Mouse (Mus musculus) Patski (cell line): ENCODE measurements around the gene Lilrb4a. TPM values are rescaled to one million over a fixed set of nuclear protein-coding genes. Genes with fewer than 3 reads are reported as not detected.
A peak's percentile ranks its signal among the peaks of the same experiment; 100 is the strongest.
"Not testable (repeated sequence)": the region's sequence is repeated elsewhere in the genome, so short reads cannot be mapped to it uniquely, and the experiment has no call there.

Source experiments
- ATAC-seq: fragments of 100-300 bp; one replicate; pipeline ENCODE4 v1.8.0; 2021
- CTCF ChIA-PET: fragments of 350-600 bp; sonication (Branson Sonifier 250); formaldehyde crosslinking; loops from one replicate; lab custom pipeline; 2022; ENCODE audit warnings: inconsistent platforms; lab: Charles Lee
- POLR2A ChIA-PET: fragments of 350-600 bp; sonication (Branson Sonifier 250); formaldehyde crosslinking; loops from one replicate; lab custom pipeline; 2022; ENCODE audit warnings: antibody characterized with exemption, inconsistent platforms; lab: Charles Lee
- DNase-seq: peaks from one replicate; pipeline ENCODE4 v3.0.0-alpha.2; 2011; ENCODE audit warnings: low read depth, low spot score
- H3K27me3 ChIP-seq: fragments of 371-371 bp; one replicate; pipeline ENCODE4 v1.5.1; 2021
- CTCF ChIP-seq: fragments of 100-300 bp; IDR thresholded peaks from one replicate; pipeline ENCODE4 v1.5.1; 2021
- in situ Hi-C: fragments of 300-500 bp; cut with MboI; formaldehyde crosslinking; loops from 3 replicates; pipeline ENCODE4 v1.11.1; 2018; ENCODE audit warnings: low pct_unique_long_range_greater_than_20kb, mixed read lengths
- polyA plus RNA-seq: library from polyadenylated mRNA; unstranded; gene quantifications from one replicate; pipeline ENCODE4 v1.2.3, GENCODE M21; 2021

Lilrb4a gene
- not detected for polyA plus RNA-seq

DNA sequence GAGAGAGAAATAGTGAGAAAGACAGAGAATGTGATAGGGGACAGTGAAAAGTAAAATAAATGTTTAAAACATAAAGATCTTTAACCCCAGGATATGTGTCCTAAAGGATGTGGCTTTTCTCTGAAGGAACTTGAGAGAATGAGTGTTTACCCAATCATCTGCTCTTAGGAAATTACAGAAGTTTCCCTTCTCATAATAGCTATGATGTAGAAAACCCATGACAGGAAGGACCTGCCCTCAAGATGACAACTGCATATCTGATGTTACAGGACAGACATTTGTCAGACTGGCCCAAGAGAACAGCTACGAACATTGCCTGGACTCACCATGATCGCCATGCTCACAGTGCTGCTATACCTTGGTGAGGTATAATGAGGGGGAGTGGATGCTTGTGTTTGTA lies at the start of gene Lilrb4a:
TSS of gene Lilrb4a (plus strand) at position 266 of the 400 bp plus-strand sequence.
- H3K27me3 ChIP-seq, DNase-seq, in situ Hi-C loops, POLR2A ChIA-PET, CTCF ChIA-PET, ATAC-seq: not testable (repeated sequence)

GRCm38 (mm10) chr10:51451610-51452009 lies 39.1 kb upstream of the Lilrb4a start:
- in situ Hi-C loops: no loop called here
- ChIA-PET POLR2A (no interaction called here), CTCF (no interaction called here)
- DNase-seq (no peak), ATAC-seq (no peak)
- no peak for TF ChIP-seq CTCF
- H3K27me3 ChIP-seq: no peaks in the 10 kb centered on the region

- ATAC-seq (no peak), DNase-seq (no peak)
- ChIA-PET CTCF (no interaction called here), POLR2A (no interaction called here)
- no peaks in the 10 kb centered on the region for H3K27me3 ChIP-seq
- TF ChIP-seq CTCF: no peak
- in situ Hi-C loops: no loop called here
Measured at GRCm38 (mm10) chr10:51453616-51454298, 37.0 kb upstream of the Lilrb4a start.

GRCm38 (mm10) chr10:51454365-51454764 lies 36.4 kb upstream of the Lilrb4a start:
- TF ChIP-seq CTCF: no peak
- ATAC-seq: no peak
- ChIA-PET POLR2A (no interaction called here), CTCF (no interaction called here)
- H3K27me3 ChIP-seq: no peaks in the 10 kb centered on the region
- in situ Hi-C loops: no loop called here
- DNase-seq: no peak

DNA sequence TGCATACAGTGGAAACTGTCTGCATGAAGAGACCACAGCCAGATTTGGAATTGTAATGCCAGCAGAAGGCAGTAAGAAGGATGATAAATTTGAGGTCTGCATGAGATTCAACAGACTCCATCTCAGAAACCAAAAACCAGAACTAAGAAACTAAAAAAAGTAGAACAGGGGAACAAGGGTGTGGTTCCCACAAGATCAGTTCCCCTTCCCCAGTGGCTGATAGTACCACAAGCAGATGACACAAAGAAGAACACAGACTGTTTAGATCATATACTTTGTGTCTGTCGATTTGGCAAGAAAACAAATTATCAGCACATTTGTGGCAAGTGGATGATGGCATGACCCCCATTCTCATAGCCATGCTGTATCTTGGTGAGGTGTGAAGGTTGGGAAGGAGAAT lies 35.0 kb upstream of the Lilrb4a start:
- no peak for ATAC-seq
- ChIA-PET CTCF (no interaction called here), POLR2A (no interaction called here)

DNA sequence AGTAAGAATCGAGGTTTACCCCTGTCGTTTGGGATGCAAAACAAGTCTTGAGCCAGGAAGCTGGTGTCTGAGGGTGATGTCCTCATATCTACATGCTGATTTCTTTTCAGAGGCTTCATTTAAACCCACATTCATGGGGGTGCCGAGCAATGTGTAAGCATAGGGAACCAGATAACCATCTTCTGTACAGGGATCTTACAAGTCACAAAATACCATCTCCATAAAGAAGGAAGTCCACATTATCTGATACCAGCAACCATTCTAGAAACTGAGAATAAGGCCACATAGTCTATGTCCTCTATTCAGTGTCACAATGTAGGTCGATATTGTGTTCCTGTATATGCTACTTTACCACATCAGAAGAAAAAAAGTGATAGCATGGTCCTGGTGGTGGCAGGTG lies 34.4 kb upstream of the Lilrb4a start:
- DNase-seq (no peak), ATAC-seq (no peak)
- no peaks in the 10 kb centered on the region for H3K27me3 ChIP-seq
- no peak for TF ChIP-seq CTCF
- CTCF ChIA-PET: no interaction called here
- POLR2A ChIA-PET: no interaction called here
- in situ Hi-C loops: no loop called here

More for the DNA sequence above, 35.0 kb upstream of the Lilrb4a start:
- TF ChIP-seq CTCF: no peak
- H3K27me3 ChIP-seq: no peaks in the 10 kb centered on the region
- in situ Hi-C loops: no loop called here
- DNase-seq: no peak

DNA sequence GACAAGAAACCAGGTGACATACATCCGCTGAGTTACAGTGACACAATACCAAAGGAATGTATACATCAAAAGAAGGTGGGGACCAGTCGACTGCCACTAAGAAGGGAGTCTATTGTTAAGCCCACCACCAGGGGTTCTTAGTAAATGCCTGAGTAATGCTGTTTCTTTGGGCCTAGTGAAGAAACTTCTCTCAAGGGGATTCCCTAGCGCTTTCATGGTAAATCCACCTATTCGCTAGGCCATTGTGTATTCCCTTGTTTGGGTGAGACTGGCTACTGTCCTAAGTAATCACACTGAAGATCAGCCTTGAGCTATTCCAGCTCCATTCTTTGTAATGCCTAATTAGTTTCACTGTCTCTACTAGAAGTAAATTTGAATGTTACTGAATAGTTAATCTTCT lies 27.0 kb upstream of the Lilrb4a start:
- H3K27me3 ChIP-seq, DNase-seq, POLR2A ChIA-PET, ATAC-seq, CTCF ChIA-PET, in situ Hi-C loops: not testable (repeated sequence)

- DNase-seq, in situ Hi-C loops, POLR2A ChIA-PET, CTCF ChIA-PET, H3K27me3 ChIP-seq, ATAC-seq: not testable (repeated sequence)
Measured at GRCm38 (mm10) chr10:51480397-51480796, 10.4 kb upstream of the Lilrb4a start, which contains the start of the genes Gm49339 and Lilr4b. Gm49339 (plus strand) TSS chr10:51480612. Lilr4b (plus strand) TSS chr10:51480632.

GRCm38 (mm10) chr10:51520021-51520420 lies 29.3 kb downstream of the Lilrb4a start:
- ChIA-PET POLR2A (no interaction called here), CTCF (no interaction called here)
- peaks cover 8% of the 10 kb centered on the region for H3K27me3 ChIP-seq
- no peak for TF ChIP-seq CTCF
- ATAC-seq: no peak
- in situ Hi-C loops: no loop called here
- DNase-seq: no peak

DNA sequence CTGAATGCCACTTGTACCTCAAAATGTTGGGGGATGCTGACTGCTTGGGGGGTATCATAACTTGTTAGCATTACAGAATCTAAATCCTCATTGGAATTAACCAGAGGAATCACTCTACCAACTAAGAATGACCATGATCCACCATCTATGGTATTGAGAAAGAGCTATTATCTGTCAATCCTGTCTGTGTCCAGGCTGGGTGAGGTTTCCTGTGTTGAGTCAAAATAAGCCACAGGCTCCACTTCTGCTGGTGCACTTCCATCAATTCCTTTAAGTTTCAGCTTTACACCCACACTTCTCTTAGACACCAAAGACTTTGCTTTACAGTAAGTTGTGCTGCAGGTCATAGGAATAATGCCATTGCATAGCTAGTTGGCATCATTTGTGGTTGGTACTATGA lies 30.7 kb downstream of the Lilrb4a start:
- CTCF ChIA-PET: no interaction called here
- TF ChIP-seq CTCF: no peak
- H3K27me3 ChIP-seq: peaks cover 8% of the 10 kb centered on the region
- ATAC-seq (no peak), DNase-seq (peak; percentile 7)
- POLR2A ChIA-PET: no interaction called here
- in situ Hi-C loops: no loop called here

DNA sequence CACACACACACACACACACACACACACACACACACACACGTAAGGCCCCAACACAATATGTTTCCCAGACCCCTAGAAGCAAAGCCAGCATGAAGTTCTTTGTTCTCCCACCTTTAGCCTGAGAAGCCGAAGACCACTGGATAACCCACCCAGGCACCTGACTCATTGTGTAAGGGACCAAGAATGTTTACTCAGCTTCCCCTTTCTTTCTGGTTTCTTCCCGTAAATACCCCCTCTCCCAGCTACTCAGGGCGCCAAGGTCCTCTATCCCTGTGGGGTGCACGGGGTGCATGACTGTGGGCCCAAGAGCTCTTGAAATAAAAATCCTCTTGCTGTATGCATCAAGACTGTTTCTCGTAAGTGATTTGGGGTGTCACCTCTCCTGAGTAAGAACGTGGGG lies 35.3 kb downstream of the Lilrb4a start:
- no peak for TF ChIP-seq CTCF
- H3K27me3 ChIP-seq: no peaks in the 10 kb centered on the region
- no peak for DNase-seq
- no peak for ATAC-seq
- POLR2A ChIA-PET: no interaction called here
- in situ Hi-C loops: no loop called here
- CTCF ChIA-PET: no interaction called here

- H3K27me3 ChIP-seq: no peaks in the 10 kb centered on the region
- ATAC-seq: no peak
- POLR2A ChIA-PET: no interaction called here
- no peak for TF ChIP-seq CTCF
- in situ Hi-C loops: no loop called here
- DNase-seq: no peak
- CTCF ChIA-PET: no interaction called here
Measured at GRCm38 (mm10) chr10:51526633-51527032, 35.9 kb downstream of the Lilrb4a start.
